Comparison of ENCODE assay signal across 19 mouse cellular contexts in the genomic region with DNA sequence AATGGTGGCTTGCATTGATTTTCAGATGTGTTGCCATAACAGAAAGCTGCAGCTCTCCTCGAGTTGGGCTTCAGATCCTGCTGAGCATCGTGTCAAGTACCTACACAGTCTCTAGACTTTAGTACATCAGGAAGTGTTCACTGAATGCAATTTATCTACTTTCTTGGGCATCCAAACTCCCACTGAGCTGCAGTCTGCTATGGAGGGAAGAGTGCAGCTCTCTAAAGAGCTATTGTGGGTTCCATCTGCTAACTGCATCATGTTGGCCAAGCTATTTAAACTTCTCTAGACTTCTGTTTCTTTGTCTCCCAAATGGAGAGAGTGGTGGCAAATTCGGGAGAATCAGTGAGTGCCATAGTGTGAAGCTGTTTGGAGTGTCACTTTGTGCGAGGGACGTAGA. TPM values are rescaled to one million over a fixed set of nuclear protein-coding genes. Genes with fewer than 3 reads are reported as not detected.
"Had no signal": no experiment of that assay in that cellular context is flagged by ENCODE, and none has a peak within 500 bp of the region (broad histone marks: within the 10 kb centered on the region; RNA-seq: fewer than 3 reads in every experiment).

No protein-coding gene starts in this region.

- H3K4me1 ChIP-seq: liver, embryonic 13.5 days had no signal

- H3K9ac ChIP-seq: limb, embryonic 13.5 days; liver, embryonic 13.5 days had no signal

- H3K27ac ChIP-seq: kidney, postnatal 0 days; limb, embryonic 10.5 days; limb, embryonic 13.5 days; liver, embryonic 13.5 days had no signal

- H3K36me3 ChIP-seq: limb, embryonic 10.5 days; limb, embryonic 13.5 days; liver, embryonic 13.5 days had no signal

- DNase-seq: kidney, postnatal 25 days; liver; liver, embryonic 13.5 days; lung, adult 2 months; lung, postnatal 14 days; lung, postnatal 4 days; midbrain, embryonic 14.5 days; thymus, adult 18-20 months; thymus, postnatal 4 days had no signal

- H3K27me3 ChIP-seq: limb, embryonic 13.5 days; liver, embryonic 13.5 days had no signal

- H3K4me3 ChIP-seq: limb, embryonic 10.5 days; limb, embryonic 13.5 days; liver, embryonic 13.5 days had no signal

- H3K9me3 ChIP-seq: limb, embryonic 10.5 days; limb, embryonic 13.5 days; liver, embryonic 13.5 days had no signal

- H3K4me2 ChIP-seq: limb, embryonic 13.5 days; liver, embryonic 13.5 days; midbrain, embryonic 11.5 days had no signal

RNA-seq across cellular contexts. Expression of gene Gm10309, which starts 11.6 kb away (rescaled TPM):
- total RNA-seq: layer of hippocampus, adult 8-10 months; layer of hippocampus, postnatal 10 days; left cerebral cortex, postnatal 25 days; megakaryocyte progenitor cell, adult 5-6 weeks; megakaryocyte-erythroid progenitor cell, adult 5-6 weeks; midbrain, postnatal 0 days had no signal
- polyA plus RNA-seq: liver, embryonic 13.5 days; midbrain, embryonic 11.5 days had no signal
